Mouse (Mus musculus) brain, embryonic 18.5 days (tissue): Measurements from ENCODE around the gene Bcl2.

Source experiments
- DNase-seq: peaks from one replicate; pipeline ENCODE4 v3.0.0-alpha.2; 2012; ENCODE audit warnings: low read depth, low spot score

The Bcl2 gene

DNA sequence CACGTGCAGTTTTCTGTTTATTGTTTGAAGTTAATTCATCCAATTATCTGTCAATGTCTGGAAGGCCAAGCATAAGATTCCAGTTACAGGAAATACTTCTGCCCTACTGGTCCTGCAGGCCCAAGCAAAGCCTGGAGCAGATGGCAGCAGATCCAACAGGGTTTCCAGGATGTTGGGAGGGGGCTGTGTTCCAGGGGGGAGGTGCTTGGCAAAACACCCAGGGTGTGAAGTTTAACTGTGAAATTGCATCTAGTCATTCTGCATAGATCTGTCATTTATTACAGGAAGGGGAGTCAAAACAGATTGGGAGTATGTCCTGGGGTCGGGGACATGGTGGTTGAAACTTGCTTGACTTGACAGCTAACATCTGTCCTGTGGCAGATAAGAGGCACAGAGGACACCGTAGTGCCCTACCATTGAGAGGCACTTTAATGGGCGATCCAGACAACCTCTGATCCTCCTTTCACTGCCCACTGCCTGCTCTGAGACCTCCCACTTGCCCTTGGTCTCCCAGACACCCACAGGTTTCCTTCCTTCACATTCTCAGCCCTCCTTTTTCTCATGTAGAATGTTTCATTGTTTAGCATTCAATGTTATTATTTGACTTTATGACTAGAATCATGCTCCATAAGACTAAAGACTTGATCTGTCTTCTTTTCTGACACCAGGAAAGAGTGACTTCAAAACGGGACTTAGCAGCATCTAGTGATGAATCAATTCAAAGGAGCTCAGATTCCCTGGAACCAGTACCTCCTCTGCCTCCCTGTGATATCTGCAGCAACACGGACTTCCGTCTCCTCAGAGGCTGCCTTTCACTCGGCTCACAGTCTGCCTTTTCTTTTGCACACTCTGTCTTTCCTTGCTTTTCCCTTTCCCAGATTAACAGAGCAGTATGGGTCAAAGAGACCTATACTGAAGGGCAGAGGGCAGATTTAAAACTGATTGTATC lies 47.7 kb downstream of the Bcl2 start:
- no peak for DNase-seq

DNA sequence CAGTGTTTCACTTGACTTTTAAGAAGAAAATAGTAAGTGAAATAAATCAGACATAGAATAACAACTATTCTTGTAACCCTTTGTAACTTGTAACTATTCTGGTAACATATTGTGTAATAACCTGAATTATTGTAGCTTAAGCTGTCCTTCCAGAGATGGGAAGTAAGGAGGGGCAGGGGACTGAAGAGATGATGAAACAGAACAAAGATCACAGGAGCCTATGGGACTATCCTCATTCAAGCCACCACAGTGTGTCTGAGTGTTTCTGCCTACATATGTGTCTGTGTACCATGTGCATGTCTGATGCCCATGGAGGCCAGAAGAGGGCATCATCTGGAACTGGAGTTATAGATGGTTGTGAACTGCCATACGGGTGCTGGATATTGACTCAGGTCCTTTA lies 49.1 kb downstream of the Bcl2 start:
- DNase-seq = no peak

DNA sequence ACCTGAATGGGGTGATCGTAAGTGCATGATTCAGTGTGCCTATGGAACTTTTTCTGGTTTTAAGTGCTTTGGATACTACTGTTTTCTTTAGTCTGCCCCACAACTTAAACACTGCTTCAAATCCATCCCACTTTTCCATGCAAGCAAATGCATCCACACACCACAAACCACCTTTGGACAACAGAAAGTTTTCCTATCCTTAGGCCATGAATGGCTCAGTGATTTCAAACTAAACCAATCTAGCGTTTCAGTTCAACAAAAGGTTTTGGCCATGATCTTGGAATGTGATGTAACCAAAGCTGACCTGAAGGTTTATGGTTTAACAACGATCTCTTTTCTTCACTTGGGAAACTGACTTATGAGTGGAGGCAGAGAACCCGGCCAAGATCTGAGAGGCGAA lies 51.6 kb downstream of the Bcl2 start:
- DNase-seq = no peak

DNA sequence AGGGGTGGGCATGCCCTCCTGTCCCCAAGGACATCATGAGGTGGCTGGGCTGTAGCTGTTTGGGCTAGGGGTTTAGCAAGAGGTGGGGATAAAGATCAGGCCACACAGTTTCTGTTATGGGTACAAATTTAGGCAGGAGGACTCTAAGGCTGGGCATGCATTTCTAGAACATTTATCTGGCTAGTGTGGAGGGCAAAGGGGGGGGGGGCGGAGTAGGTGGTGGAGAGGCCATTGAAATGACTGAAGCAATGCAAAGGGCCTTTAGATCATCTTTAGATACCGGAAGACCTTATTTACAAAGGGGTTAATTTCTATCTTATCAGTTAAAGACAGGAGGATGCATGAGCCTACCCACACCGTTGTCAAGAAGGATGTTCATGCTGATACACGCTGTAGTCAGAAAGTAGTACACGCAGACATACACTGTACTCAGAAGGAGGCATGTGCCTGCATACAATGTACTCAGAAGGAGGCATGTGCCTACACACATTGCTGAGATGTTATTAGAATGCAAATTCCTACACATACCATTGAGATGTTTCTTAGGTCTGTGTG lies 55.7 kb downstream of the Bcl2 start:
- no peak for DNase-seq

DNA sequence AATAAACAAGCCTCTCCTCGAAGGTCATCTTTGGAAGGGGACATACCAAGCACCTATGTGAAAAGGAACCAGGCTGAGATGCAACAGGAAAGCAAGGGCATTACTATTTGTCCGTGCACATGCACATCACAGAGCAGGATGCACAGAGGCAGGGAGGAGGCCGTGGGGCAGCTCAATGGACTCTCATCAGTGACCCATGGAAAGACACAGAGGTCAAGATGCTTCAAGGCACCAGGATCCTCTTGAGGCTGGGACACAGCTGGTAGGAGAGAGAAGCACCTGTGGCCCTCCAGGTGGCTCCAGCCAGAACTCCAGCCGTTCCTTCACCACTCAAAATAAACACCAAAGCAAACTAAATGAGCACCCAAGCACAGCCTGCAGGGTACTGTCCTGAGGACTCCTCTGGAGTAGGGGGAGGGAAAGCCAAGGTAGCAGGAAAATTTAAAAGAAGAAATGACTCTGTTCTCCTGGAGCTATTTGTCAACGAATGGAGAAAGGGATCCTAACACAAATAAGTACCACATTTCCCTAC lies 57.8 kb downstream of the Bcl2 start:
- no peak for DNase-seq

DNA sequence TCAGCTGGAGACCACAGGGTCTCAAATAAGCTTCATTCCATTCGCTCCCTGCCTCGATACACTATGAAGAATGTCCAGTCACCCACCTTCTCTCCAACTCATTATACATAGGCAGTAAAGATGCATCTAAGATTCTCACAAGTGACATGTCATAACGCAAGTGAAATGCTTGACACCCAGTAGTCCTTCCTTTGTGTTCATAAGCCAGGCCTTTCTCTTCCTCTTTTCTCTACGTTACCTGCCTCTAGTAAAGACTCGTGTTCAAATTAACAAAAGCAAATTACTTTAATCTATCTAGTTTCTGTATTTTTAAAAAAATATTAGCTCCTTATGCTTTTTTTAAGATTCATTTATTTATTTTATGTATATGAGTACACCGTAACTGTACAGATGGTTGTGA lies 59.8 kb downstream of the Bcl2 start:
- no peak for DNase-seq

DNA sequence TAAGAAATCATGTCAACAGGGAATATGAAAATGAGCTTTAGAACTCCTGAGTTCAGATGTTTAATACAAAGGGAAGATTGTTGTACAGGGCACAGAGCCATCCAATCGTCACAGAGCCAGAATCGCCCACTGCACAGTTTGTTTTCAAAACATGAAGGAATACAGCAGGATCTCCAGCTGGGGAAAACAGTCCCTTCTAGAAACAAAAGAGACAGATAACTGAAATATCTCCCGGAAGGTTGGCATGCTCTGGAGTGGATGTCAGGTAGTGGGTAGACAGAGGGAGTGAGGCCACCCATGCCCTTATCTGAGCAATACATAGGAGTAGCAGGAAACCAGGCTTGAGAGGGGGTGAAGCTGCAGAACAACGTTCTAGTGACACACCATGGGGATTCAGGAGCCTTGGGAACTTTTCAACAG lies 60.6 kb downstream of the Bcl2 start:
- DNase-seq = no peak

DNA sequence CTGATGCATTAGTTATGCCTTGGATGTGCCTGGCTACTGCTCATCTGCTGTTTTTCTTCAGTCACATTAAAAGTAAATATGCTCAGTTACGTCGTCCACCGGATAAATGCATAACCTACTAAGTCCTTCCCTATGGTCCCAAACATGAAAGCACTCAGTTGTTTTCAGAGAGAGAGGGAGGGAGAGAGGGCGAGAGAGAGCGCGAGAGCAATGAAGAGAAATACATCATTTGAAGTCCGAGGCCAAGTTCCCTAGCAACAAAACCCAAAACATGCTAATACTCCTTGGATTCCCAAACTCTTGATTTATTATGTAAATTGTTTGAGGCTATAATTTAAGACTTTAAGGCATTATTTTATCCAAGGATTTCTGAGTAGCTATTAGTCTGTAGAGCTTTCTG lies 62.9 kb downstream of the Bcl2 start:
- no peak for DNase-seq

DNA sequence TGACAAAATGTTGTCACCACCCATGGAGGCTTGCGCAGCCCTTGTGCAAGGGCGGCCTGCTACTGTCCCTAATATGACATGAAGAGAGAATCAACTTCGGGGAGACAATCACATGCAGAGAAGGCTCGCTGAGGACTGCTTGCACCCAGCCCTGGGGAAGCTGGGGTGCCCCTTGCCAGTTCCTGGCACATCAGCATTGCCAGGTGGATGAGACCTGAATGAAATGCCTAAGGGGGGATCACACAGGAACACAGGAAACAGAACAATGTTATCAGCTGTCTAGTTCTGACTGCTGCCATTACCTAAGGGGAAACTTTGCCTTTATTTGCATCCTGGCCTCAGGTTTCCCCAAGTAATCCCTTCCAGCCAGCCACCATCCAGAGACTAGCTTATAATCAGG lies 63.6 kb downstream of the Bcl2 start:
- DNase-seq = no peak

DNA sequence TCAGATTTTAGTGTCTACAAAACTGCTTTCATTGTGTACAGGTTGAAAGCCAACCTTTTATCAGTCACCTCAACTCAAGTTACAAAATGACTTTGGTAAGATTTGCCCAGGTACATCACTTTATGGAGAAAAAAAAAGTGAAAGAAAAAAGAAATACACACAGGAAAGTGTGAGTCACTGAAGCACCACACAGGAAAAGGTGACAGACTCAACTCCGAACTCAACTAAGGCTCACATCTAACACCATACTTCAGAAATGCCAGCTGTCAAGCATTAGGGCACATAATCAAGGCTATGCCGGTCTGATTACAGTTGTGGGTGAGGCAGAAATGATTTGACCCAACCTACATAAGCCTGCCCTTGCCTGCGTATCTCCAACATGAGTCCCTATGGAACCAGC lies 66.7 kb downstream of the Bcl2 start:
- no peak for DNase-seq

DNA sequence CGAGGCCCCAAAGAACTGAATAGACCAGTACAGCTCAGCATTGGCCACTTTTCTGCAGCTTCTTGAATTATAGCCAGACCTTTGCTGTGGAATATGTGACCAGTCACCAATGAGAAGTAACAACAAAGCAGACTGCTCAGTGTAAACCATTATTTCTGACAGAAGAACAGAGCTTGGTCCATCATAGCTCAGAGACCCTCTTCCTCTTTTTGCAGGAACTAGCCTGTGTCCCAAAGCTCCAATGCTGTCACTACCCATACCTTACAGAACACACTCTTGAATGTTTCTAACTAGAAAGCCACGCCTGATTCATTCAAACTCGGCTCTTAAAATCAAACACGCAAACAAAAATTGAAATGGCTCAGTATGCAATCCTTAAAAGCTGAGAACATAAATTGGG lies 69.5 kb downstream of the Bcl2 start:
- DNase-seq = no peak

DNA sequence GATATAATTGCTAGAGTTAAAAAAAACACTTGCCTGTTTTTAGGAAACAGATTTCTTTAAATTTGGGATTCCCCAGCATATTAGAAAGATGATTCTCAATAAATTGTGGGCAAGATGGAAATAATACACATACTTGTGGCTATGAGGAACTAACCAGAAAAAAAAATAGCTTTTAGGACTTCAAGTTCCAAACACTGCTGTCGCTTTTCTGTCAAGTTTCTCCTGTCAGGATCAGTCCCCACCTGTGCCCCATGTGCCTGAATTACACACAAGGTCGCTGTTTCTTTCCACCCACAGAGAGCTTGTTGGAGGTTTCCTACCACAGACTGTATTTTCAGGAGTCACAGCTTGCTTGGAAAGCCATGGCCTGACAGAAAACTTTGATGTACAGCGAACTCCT lies 70.5 kb downstream of the Bcl2 start:
- no peak for DNase-seq

DNA sequence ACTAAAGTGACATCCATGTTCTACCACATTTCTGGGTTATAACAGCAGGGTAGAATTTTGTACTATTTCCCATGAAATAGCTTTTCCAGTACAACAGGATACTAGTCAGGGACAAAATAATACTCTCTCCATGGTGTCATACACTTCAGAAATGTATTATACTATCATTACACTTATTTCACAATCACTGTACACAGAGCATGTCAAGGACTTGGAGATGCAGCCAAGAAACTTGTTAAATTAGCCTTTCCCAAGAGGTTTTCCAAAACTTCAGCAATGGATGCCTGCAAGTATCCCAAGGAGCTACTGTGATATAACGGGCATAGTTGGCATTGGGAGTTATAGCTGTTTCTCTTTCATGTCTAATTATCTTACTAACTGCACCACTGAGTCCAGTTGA lies 73.5 kb downstream of the Bcl2 start:
- DNase-seq = no peak

DNA sequence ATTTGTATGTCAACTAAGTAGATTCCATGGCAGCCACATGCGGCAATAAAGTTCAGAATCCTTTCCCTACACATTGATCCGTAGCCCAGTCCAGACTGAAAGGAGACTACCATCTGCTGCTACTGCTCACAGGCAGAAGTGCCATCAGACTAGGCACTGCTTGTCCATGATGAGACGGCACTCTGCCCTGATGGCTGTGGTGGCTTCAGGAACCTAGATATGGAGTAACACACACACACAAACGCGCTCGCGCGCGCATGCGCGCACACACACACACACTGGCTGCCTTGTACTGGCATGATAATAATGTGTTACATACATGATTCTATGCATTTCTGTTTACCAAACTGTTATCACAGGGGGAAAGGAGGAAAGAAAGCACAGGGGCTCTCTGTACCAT lies 76.4 kb downstream of the Bcl2 start:
- no peak for DNase-seq

DNA sequence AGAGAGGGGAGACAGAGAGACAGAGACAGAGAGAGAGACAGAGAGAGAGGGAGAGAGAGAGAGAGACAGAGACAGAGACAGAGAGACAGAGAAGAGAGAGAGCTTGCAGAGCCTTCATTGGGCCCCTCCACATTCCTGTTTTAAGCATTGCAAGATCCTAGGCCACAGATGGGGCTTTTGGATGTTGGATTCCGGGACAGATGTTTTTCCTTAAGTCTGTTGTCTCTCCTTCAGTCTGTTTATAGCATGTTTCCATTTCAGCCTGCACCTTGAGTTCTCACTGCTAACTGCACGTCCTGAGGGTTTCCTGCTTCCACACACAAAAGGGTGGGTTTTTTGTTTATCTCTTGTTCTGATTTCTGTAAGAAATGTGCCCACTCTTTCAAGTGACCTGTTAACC lies 77.4 kb downstream of the Bcl2 start:
- no peak for DNase-seq

DNA sequence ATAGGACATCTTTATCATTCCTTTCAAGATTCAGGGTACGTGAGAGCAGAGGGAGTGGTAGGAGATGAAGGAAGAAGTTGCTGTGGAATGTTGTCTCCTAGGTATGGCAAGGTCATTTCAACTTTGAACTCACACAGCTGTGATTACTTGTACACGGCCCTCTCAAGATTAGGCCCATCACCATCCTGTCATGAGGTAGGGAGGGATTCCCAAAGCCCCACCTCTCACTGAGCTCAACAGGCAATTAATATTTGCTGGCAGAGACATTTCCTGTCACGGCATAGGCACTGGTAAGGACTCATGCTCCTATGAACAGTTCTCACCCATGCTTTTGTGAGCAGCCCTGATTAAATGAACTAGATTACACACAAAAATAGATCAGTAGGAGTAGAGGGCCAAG lies 80.9 kb downstream of the Bcl2 start:
- no peak for DNase-seq

DNA sequence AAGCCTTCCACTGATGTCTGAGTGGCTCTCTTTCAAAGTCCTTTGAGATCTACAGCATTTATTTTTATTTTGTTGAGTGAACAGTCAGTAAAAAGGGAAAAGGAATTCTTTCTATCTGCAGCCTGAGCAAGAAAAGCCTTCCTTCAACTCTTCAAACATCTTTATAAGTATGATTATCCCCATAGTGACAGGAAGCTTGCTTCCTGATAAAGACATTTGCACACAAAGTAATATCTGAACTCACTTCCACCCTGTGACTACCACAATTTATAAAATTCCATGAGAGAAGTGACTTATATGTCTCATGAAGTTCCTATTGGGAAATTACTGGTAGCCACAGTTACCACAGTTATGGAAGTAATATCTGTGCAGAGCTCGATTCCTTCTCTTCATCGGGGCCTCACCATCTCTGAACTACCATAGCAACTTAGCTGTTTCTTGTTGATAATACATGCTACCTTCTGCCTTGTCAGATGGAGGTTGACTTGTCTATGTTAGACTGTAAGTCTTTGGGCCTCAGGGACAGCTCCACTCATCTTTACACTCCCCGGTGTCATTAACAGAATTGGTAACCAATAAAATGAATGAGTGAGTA lies 82.1 kb downstream of the Bcl2 start:
- DNase-seq = no peak

DNA sequence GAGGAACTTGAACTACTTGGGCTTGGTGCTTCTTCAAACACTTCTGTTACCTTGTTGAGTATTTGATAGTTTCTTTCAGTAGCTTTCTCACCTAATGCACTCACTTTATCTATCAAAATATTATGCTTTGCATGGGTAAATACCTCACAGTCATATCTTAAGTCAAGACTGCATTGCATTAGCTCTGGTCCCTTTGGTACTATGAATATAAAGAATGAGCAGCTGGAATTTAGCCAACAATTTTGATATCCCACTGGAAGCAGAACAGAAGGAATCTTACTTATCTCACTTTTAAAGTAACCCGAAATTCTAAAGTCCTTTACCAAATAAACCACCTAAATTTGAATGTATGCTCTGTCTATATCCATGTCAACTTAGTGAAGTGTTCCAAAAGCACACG lies 83.1 kb downstream of the Bcl2 start:
- DNase-seq = no peak

DNA sequence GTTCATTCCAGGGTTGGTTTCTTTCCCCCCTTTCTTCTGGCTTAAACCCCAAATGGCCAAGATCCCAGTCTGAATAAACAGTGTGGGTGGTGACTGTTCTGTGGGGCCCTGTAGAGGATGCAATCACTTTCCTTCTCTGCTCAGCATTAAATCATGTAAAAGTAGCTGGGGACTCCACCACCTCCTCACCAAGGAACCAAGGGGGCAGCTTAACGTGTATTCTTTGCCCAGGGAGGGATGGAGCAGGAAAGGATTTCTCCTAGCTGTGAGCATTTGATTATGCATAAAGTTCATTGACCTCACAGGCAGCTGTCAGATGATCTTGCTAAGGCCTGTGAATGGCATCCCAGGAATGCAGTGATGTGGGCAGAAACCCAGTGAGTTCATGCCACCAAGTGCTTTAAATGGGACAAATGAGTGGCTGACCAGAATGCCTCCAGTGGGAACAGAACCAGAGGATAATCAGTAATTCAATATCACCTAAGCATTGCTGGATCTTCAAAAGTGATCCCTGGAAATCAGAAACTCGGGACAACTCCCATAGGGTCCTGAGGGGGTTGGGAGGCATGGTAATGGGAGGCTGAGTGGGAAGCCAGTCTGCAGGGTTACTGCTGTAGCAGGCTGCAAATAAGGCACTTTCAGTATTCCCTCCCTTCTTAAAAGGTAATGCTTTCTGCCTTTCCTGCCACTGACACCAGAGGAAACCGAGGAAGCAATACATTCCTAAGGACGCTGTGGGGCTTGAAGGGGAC lies 84.0 kb downstream of the Bcl2 start:
- no peak for DNase-seq

DNA sequence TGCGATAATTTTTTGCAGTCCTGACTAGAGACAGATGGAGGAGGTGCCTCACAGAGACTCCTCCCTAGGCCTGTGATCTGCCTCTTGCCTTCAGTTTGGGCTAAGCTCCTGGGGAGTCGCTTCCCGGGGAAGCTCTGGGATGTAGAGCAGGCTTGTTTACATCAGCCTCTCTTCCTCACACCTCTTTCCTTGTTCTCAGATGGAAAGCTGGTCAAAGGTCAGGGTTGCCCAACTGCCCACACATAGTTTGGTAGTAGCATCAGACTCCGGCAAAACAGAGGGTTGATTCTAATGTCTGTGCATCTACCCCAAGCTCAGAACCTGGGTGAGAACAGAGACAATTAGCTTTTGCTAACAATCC lies 84.6 kb downstream of the Bcl2 start:
- DNase-seq = no peak

DNA sequence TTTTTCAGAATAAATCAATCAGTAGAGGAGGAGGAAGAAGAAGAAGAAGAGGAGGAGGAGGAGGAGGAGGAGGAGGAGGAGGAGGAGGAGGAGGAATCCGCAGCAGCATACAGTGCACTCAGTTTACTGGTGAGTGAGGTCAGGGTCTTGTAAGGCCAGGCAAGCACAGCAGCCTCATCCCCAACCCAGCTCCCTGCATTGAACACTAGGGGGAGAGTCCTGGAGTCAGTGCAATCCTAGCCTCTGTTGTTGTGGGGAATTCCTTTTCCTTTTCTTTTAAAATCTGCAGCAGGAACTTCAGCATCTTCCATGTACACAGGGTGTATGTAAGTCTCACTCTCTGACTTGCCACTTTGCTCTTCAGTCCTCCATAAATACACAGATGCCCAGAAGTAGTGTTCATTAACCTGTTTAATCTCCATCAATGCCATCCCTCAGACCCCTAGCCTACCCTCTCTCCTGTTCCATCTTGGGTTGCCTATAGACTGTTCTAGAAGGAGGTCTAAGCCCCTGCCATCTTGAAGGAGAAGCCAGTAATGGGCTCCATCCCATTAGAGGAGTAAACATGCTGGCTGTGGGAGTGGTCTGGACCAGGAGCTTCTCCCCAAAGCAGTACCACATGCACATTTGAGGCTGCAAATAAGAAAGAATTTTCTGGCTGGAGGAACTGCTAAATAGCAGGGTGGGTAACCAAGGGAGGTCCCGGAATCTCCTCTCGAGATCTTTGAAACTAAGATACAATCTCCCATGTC lies 85.2 kb downstream of the Bcl2 start:
- DNase-seq = no peak
